Mouse (Mus musculus): Measurements from ENCODE around the gene Kif24.

DNA sequence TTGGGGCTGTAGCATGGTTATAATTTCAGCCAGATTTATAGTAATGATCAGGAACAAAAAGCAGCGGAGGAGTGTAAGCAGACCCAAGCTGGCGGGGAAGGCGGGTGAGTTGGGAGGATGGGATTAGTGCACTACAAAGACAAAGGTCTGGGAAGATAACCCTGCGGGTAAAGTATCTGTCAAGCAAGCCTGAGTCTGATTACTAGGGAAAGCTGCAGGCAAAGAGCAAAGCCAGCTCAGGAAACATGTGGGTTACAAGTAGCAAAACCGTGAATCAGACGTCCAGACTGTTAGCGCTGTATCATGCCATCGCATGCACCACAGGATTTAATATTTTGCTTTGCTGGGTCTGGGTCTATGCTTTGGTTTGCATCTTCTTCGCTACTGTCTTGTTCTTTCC lies 58.1 kb downstream of the Kif24 start:
- TF ChIP-seq GATA1 (IDR thresholded peaks at IDR 0.05; ENCODE audit: borderline replicate concordance, low read length) = no peak
- TF ChIP-seq CTCF (IDR thresholded peaks at IDR 0.05; ENCODE audit: low read depth, low read length) = no peak

Measured in G1E (cell line).